Mouse (Mus musculus) olfactory bulb, adult 2 months (tissue): ENCODE results near the gene Stx5a.

Source experiments
- CTCF ChIP-seq: fragments of 200-500 bp; IDR thresholded peaks from 2 replicates; pipeline ENCODE4 v1.5.1; 2012; ENCODE audit warnings: low read depth, mild to moderate bottlenecking, low read length, moderate library complexity; ENCODE audit not compliant: insufficient read depth
- POLR2A ChIP-seq: fragments of 200-500 bp; IDR thresholded peaks from 2 replicates; pipeline ENCODE4 v1.6.1; 2012; ENCODE audit warnings: mild to moderate bottlenecking, low read depth, low read length, moderate library complexity; ENCODE audit not compliant: insufficient read depth

DNA sequence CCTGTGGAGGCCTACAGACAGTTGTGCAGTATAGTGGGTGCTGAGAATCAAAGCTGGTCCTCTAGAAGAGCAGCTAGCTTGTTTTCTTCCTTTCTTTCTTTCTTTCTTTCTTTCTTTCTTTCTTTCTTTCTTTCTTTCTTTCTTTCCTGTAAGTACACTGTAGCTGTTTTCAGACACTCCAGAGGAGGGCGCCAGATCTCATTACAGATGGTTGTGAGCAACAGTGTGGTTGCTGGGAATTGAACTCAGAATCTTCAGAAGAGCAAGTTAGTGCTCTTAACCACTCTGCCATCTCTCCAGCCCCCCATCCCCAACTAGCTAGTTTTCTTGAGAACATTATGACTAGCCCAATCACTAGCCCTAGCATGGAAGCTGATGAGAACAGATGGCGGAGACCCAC lies 19.5 kb downstream of the Stx5a start:
- no peak for TF ChIP-seq CTCF
- no peak for TF ChIP-seq POLR2A
